ENCODE assay signal across 27 mouse cellular contexts in the genomic region with DNA sequence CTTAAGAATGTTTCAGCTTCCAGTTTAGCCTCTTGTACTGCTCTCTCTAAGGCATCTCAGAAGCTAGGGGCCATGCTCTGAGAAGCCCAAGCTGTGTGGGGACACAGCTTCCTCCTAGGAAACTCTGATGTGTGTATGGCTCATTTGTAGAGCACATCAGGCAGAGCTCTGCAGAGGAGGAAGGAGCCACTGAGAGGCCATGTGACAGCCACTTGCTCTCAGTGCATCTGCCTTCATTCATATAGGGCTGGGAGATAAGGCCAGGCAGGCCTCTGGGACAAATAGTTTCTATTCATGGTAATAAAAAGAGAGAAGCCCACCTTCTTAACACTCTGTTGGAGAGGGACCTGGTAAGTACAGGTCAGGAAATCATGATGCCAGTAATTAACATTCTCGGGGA. TPM values are rescaled to one million over a fixed set of nuclear protein-coding genes. Genes with fewer than 3 reads are reported as not detected.
DNase-seq lines count a peak whose midpoint lies in the region; ATAC-seq and TF ChIP-seq lines count a peak whose summit lies in the region.
"Had no signal": no experiment of that assay in that cellular context is flagged by ENCODE, and none has a peak within 500 bp of the region (broad histone marks: within the 10 kb centered on the region; RNA-seq: fewer than 3 reads in every experiment).

No protein-coding gene starts in this region.

- DNase-seq in heart, embryonic 10.5 days (ENCODE audit: low spot score): peak; percentile 62
- DNase-seq in heart, adult 2 months: no peak
- DNase-seq in retina, embryonic 14.5 days (ENCODE audit: low spot score): no peak
- DNase-seq in adrenal gland, adult 8-10 months: no peak
- DNase-seq in lung, postnatal 36 days: no peak
- DNase-seq: adrenal gland, postnatal 10 days; adrenal gland, postnatal 25 days; cerebellum, adult 11-12 months; cerebellum, adult 2 months; cerebellum, adult 9-10 months; cerebellum, postnatal 10 days; cerebellum, postnatal 25 days had no signal

- TF ChIP-seq POLR2A in heart, adult 2 months (IDR thresholded peaks at IDR 0.05; ENCODE audit: insufficient read depth, low read depth, low read length): no peak
- TF ChIP-seq POLR2A in bone marrow macrophage, adult 2 months (IDR thresholded peaks at IDR 0.05; ENCODE audit: borderline replicate concordance, low read depth, low read length): no peak

- no peak overlapping the region for H3K27ac ChIP-seq in heart, embryonic 10.5 days
- H3K27ac ChIP-seq in heart, adult 2 months: no peak overlapping the region
- peak overlapping the region; percentile 18; the same call in 1 of the 2 replicates for H3K27ac ChIP-seq in bone marrow macrophage, adult 2 months (ENCODE audit: insufficient read depth, low read depth, low read length)
- H3K27ac ChIP-seq: embryonic facial prominence, embryonic 10.5 days; embryonic facial prominence, embryonic 12.5 days; forebrain, embryonic 13.5 days had no signal

- H3K36me3 ChIP-seq in heart, embryonic 10.5 days: no peaks in the 10 kb centered on the region
- no peaks in the 10 kb centered on the region for H3K36me3 ChIP-seq in heart, adult 2 months (ENCODE audit: control insufficient read depth, insufficient read depth, low read length)
- H3K36me3 ChIP-seq: embryonic facial prominence, embryonic 10.5 days; embryonic facial prominence, embryonic 12.5 days had no signal

- no peaks in the 10 kb centered on the region; the same call in 1 of the 2 replicates for H3K9me3 ChIP-seq in heart, embryonic 10.5 days
- H3K9me3 ChIP-seq: embryonic facial prominence, embryonic 12.5 days had no signal

- no peak overlapping the region for H3K9ac ChIP-seq in heart, adult 2 months (ENCODE audit: low read depth, low read length)
- H3K9ac ChIP-seq: embryonic facial prominence, embryonic 12.5 days; forebrain, embryonic 13.5 days had no signal

- H3K27me3 ChIP-seq in heart, embryonic 10.5 days (ENCODE audit: insufficient read depth, poor library complexity, severe bottlenecking): no peaks in the 10 kb centered on the region
- H3K27me3 ChIP-seq in heart, adult 2 months (ENCODE audit: control insufficient read depth, insufficient read depth, low read length): no peaks in the 10 kb centered on the region
- H3K27me3 ChIP-seq: embryonic facial prominence, embryonic 12.5 days; forebrain, embryonic 13.5 days; Patski had no signal

- H3K79me2 ChIP-seq in heart, adult 2 months (replicated peaks; ENCODE audit: control insufficient read depth, insufficient read depth, low read length): no peaks in the 10 kb centered on the region

- no peak for TF ChIP-seq EP300 in heart, adult 2 months (IDR thresholded peaks at IDR 0.05; ENCODE audit: insufficient read depth, low read depth, low read length)

- ATAC-seq in megakaryocyte, adult 5-6 weeks (ENCODE audit: poor library complexity, severe bottlenecking): peak; percentile 43; the same call in 1 of the 2 replicates
- ATAC-seq: activated CD4-positive, CD25-positive, alpha-beta regulatory T cell, adult 4 months; forebrain, embryonic 13.5 days; forebrain, embryonic 16.5 days; Patski had no signal

- H3K4me1 ChIP-seq in heart, embryonic 10.5 days: no peaks in the 10 kb centered on the region
- H3K4me1 ChIP-seq in heart, adult 2 months (ENCODE audit: control insufficient read depth, insufficient read depth, low read length): peaks cover 4% of the 10 kb centered on the region; the same call in 1 of the 2 replicates
- peaks cover 29% of the 10 kb centered on the region for H3K4me1 ChIP-seq in bone marrow macrophage, adult 2 months (ENCODE audit: control insufficient read depth, insufficient read depth, low read length)
- H3K4me1 ChIP-seq: forebrain, embryonic 13.5 days had no signal

- WGBS in heart, embryonic 10.5 days: 67% methylated on average over 1 of the region's 1 CpGs
- WGBS in heart, adult 2 months: 81% methylated on average over 1 of the region's 1 CpGs

- no peak overlapping the region for H3K4me3 ChIP-seq in heart, embryonic 10.5 days
- no peak overlapping the region for H3K4me3 ChIP-seq in heart, adult 2 months
- no peak overlapping the region for H3K4me3 ChIP-seq in bone marrow macrophage, adult 2 months (ENCODE audit: insufficient read depth, low read length)
- H3K4me3 ChIP-seq: embryonic facial prominence, embryonic 10.5 days; embryonic facial prominence, embryonic 12.5 days; forebrain, embryonic 13.5 days had no signal

- intact Hi-C loops in heart, adult 2 months (cut with DNase I): no loop called here

- TF ChIP-seq CTCF in heart, adult 2 months (IDR thresholded peaks at IDR 0.05): no peak
- no peak for TF ChIP-seq CTCF in bone marrow macrophage, adult 2 months (IDR thresholded peaks at IDR 0.05; ENCODE audit: low read depth, low read length)

RNA-seq across cellular contexts. Expression of gene S100a2, which starts 4.4 kb away (rescaled TPM):
- not detected in 2 replicates for polyA plus RNA-seq in heart, embryonic 10.5 days (2016; fragmentation: Nextera tagmentation; extraction: Ambion mirVana)
- total RNA-seq in heart, adult 2 months (2021): not detected
- not detected in 2 replicates for polyA plus RNA-seq in heart, adult 2 months (2012; rRNA removed)
- polyA plus RNA-seq in bone marrow macrophage, adult 2 months (2012; ENCODE audit: insufficient read depth, insufficient read length, missing spikeins): not detected in 2 replicates
- total RNA-seq in megakaryocyte, adult 5-6 weeks (2015): not detected in 2 replicates
- not detected in 2 replicates for total RNA-seq in megakaryocyte, adult 5-6 weeks (2017)
- not detected for total RNA-seq in adrenal gland, adult 8-10 months (2022)
- total RNA-seq: adrenal gland, adult 18-20 months; adrenal gland, postnatal 10 days; adrenal gland, postnatal 25 days; adrenal gland, postnatal 4 days; ES-E14 had no signal
- polyA plus RNA-seq: activated CD4-positive, CD25-positive, alpha-beta regulatory T cell, adult 4 months; C2C12; cerebellum, adult 2 months; cortical plate, adult 2 months; embryonic facial prominence, embryonic 10.5 days; embryonic facial prominence, embryonic 12.5 days; embryonic facial prominence, embryonic 14.5 days; forebrain, embryonic 11.5 days; forebrain, embryonic 13.5 days; forebrain, embryonic 16.5 days; Patski had no signal

RNA-seq across cellular contexts. Expression of gene Gm42674, which starts 7.2 kb away (rescaled TPM):
- not detected in 2 replicates for polyA plus RNA-seq in heart, embryonic 10.5 days (2016; fragmentation: Nextera tagmentation; extraction: Ambion mirVana)
- not detected for total RNA-seq in heart, adult 2 months (2021)
- not detected in 2 replicates for polyA plus RNA-seq in heart, adult 2 months (2012; rRNA removed)
- polyA plus RNA-seq in bone marrow macrophage, adult 2 months (2012; ENCODE audit: insufficient read depth, insufficient read length, missing spikeins): not detected in 2 replicates
- total RNA-seq in megakaryocyte, adult 5-6 weeks (2015): not detected in 2 replicates
- 2.9 and 5.7 TPM in 2 replicates for total RNA-seq in megakaryocyte, adult 5-6 weeks (2017)
- total RNA-seq in adrenal gland, adult 8-10 months (2022): not detected
- total RNA-seq: adrenal gland, adult 18-20 months; adrenal gland, postnatal 10 days; adrenal gland, postnatal 25 days; adrenal gland, postnatal 4 days; ES-E14 had no signal
- polyA plus RNA-seq: activated CD4-positive, CD25-positive, alpha-beta regulatory T cell, adult 4 months; cerebellum, adult 2 months; cortical plate, adult 2 months; embryonic facial prominence, embryonic 10.5 days; embryonic facial prominence, embryonic 12.5 days; embryonic facial prominence, embryonic 14.5 days; forebrain, embryonic 11.5 days; forebrain, embryonic 13.5 days; forebrain, embryonic 16.5 days; Patski had no signal

RNA-seq across cellular contexts. Expression of gene S100a4, which starts 9.1 kb away (rescaled TPM):
- polyA plus RNA-seq in heart, embryonic 10.5 days (2016; fragmentation: Nextera tagmentation; extraction: Ambion mirVana): 0.30 and 0.43 TPM in 2 replicates
- total RNA-seq in heart, adult 2 months (2021): 10 to 100 TPM in 1 of 2 experiments, 1 to 10 TPM in 1; 9.9 to 11.4 TPM
- 20.4 and 26.3 TPM in 2 replicates for polyA plus RNA-seq in heart, adult 2 months (2012; rRNA removed)
- polyA plus RNA-seq in bone marrow macrophage, adult 2 months (2012; ENCODE audit: insufficient read depth, insufficient read length, missing spikeins): 2,861 and 3,059 TPM in 2 replicates
- total RNA-seq in megakaryocyte, adult 5-6 weeks (2015): 2,878 and 2,936 TPM in 2 replicates
- total RNA-seq in megakaryocyte, adult 5-6 weeks (2017): 3,102 and 3,469 TPM in 2 replicates
- total RNA-seq in adrenal gland, adult 8-10 months (2022): 10 to 100 TPM in 2 of 4 experiments, 1 to 10 TPM in 2; 7.5 to 22.9 (median 12.5) TPM

RNA-seq across cellular contexts. Expression of gene S100a5, which starts 13.9 kb away (rescaled TPM):
- polyA plus RNA-seq in heart, embryonic 10.5 days (2016; fragmentation: Nextera tagmentation; extraction: Ambion mirVana): not detected in 2 replicates
- not detected for total RNA-seq in heart, adult 2 months (2021)
- not detected in 2 replicates for polyA plus RNA-seq in heart, adult 2 months (2012; rRNA removed)
- polyA plus RNA-seq in bone marrow macrophage, adult 2 months (2012; ENCODE audit: insufficient read depth, insufficient read length, missing spikeins): not detected in 2 replicates
- not detected in 2 replicates for total RNA-seq in megakaryocyte, adult 5-6 weeks (2015)
- 3.4 TPM in 1 of 2 replicates, not detected in the other for total RNA-seq in megakaryocyte, adult 5-6 weeks (2017)
- not detected for total RNA-seq in adrenal gland, adult 8-10 months (2022)
- total RNA-seq: adrenal gland, adult 18-20 months; adrenal gland, postnatal 10 days; adrenal gland, postnatal 25 days; adrenal gland, postnatal 4 days; ES-E14 had no signal
- polyA plus RNA-seq: activated CD4-positive, CD25-positive, alpha-beta regulatory T cell, adult 4 months; cerebellum, adult 2 months; cortical plate, adult 2 months; embryonic facial prominence, embryonic 10.5 days; forebrain, embryonic 11.5 days; forebrain, embryonic 13.5 days; forebrain, embryonic 16.5 days; Patski had no signal

RNA-seq across cellular contexts. Expression of gene S100a6, which starts 18.2 kb away (rescaled TPM):
- polyA plus RNA-seq in heart, embryonic 10.5 days (2016; fragmentation: Nextera tagmentation; extraction: Ambion mirVana): 27.3 and 28.9 TPM in 2 replicates
- 10 to 100 TPM; 65.8 to 79.9 TPM for total RNA-seq in heart, adult 2 months (2021)
- polyA plus RNA-seq in heart, adult 2 months (2012; rRNA removed): 141 and 158 TPM in 2 replicates
- 1,285 and 1,346 TPM in 2 replicates for polyA plus RNA-seq in bone marrow macrophage, adult 2 months (2012; ENCODE audit: insufficient read depth, insufficient read length, missing spikeins)
- 2,141 and 2,313 TPM in 2 replicates for total RNA-seq in megakaryocyte, adult 5-6 weeks (2015)
- 1,043 and 1,047 TPM in 2 replicates for total RNA-seq in megakaryocyte, adult 5-6 weeks (2017)
- 10 to 100 TPM; 57.0 to 92.3 (median 67.2) TPM for total RNA-seq in adrenal gland, adult 8-10 months (2022)

Comparison
In these comparisons a context has a peak if more than half of its experiments do, and no peak if none do; other contexts are left out.
1. RNA of gene S100a4, which starts 9.1 kb away (total RNA-seq): 2,878 to 3,469 TPM in megakaryocyte, adult 5-6 weeks; 7.5 to 22.9 TPM in adrenal gland, adult 8-10 months and 9.9 to 11.4 TPM in heart, adult 2 months; every median in the first group is over 100 times any median in the second.